Mouse (Mus musculus): ENCODE results near the gene Gm9970. TPM values are rescaled to one million over a fixed set of nuclear protein-coding genes. Genes with fewer than 3 reads are reported as not detected.

Gene Gm9970
- total RNA-seq, 2 experiments from 2014 or later: not detected

DNA sequence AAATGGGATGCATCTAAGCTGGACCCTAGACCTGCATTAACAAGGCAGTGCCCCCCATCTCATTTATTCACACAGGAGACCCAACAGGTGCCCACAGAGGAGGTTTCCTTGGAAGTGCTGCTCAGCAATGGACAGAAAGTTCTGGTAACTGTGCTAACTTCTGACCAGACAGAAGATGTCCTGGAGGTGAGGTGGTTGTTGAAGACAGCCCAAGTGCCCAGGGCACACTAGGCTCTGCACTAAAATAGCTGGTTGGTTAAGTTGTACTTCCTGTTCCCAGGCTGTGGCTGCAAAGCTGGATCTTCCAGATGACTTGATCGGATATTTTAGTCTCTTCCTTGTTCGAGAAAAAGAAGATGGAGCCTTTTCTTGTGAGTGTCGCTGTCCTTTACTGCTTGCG lies 45.4 kb downstream of the Gm9970 start:
- DNase-seq: no peak

- DNase-seq: no peak
Measured at GRCm38 (mm10) chr5:31194486-31195485, 46.2 kb downstream of the Gm9970 start.

GRCm38 (mm10) chr5:31193631-31194281 lies 47.3 kb downstream of the Gm9970 start:
- DNase-seq: no peak

- peak; percentile 99 to 100 for DNase-seq
Measured at GRCm38 (mm10) chr5:31192939-31193630, 47.9 kb downstream of the Gm9970 start, which contains the start of the genes Snx17 and Eif2b4. Snx17 (plus strand) TSS chr5:31193227. Eif2b4 (minus strand) TSS chr5:31193430.

- DNase-seq: peak; percentile 85 to 86
Measured at GRCm38 (mm10) chr5:31192045-31192938, 48.7 kb downstream of the Gm9970 start.

Other genes starting within 250 kb of the Gm9970 start
- gene Atraid, start 192.9 kb downstream of the Gm9970 start, total RNA-seq (2021): 100 to 1,000 TPM; 106 to 128 TPM
- gene Slc5a6, start 192.3 kb downstream of the Gm9970 start, total RNA-seq (2021): 10 to 100 TPM; 26.6 to 30.3 TPM
- gene Cad, start 186.5 kb downstream of the Gm9970 start, total RNA-seq (2021): 10 to 100 TPM; 22.9 to 29.7 TPM
- gene Dnajc5g, start 134.9 kb downstream of the Gm9970 start, total RNA-seq (2021): not detected
- not detected for gene Slc30a3, start 133.0 kb downstream of the Gm9970 start, total RNA-seq (2021)
- under 1 TPM in 1 of 2 experiments, not detected in 1; 0.20 TPM for gene Trim54, start 124.5 kb downstream of the Gm9970 start, total RNA-seq (2021)
- not detected for gene Ucn, start 102.4 kb downstream of the Gm9970 start, total RNA-seq (2021)
- gene Mpv17, start 87.0 kb downstream of the Gm9970 start, total RNA-seq (2021): 10 to 100 TPM; 57.5 to 62.1 TPM
- under 1 TPM; 0.60 to 0.79 TPM for gene Gm29609, start 61.3 kb downstream of the Gm9970 start, total RNA-seq (2021)
- gene Gtf3c2, start 61.1 kb downstream of the Gm9970 start, total RNA-seq (2021): 10 to 100 TPM; 53.8 to 64.0 TPM
- 100 to 1,000 TPM; 106 to 110 TPM for gene Snx17, start 48.0 kb downstream of the Gm9970 start, total RNA-seq (2021)
- 10 to 100 TPM; 43.2 to 60.5 TPM for gene Eif2b4, start 47.8 kb downstream of the Gm9970 start, total RNA-seq (2021)
- 10 to 100 TPM; 28.1 to 34.1 TPM for gene Zfp513, start 38.9 kb downstream of the Gm9970 start, total RNA-seq (2021)
- gene Ppm1g, start 20.5 kb downstream of the Gm9970 start, total RNA-seq (2021): 100 to 1,000 TPM; 105 to 129 TPM
- 10 to 100 TPM; 80.6 to 95.8 TPM for gene Nrbp1, start 368 bp downstream of the Gm9970 start, total RNA-seq (2021)
- 1 to 10 TPM; 3.7 to 4.1 TPM for gene Krtcap3, start 10.5 kb upstream of the Gm9970 start, total RNA-seq (2021)
- 10 to 100 TPM; 30.4 to 39.0 TPM for gene Ift172, start 49.9 kb upstream of the Gm9970 start, total RNA-seq (2021)
- 10 to 100 TPM in 1 of 2 experiments, 1 to 10 TPM in 1; 7.5 to 13.8 TPM for gene Fndc4, start 54.8 kb upstream of the Gm9970 start, total RNA-seq (2021)
- gene Gckr, start 56.2 kb upstream of the Gm9970 start, total RNA-seq (2021): under 1 TPM in 1 of 2 experiments, not detected in 1; 0.43 TPM
- 10 to 100 TPM; 20.0 to 20.6 TPM for gene Zfp512, start 211.2 kb upstream of the Gm9970 start, total RNA-seq (2021)
- gene 4930548H24Rik, start 244.5 kb upstream of the Gm9970 start, total RNA-seq (2021): not detected